Mouse (Mus musculus) heart, adult 11 months (tissue): ENCODE data around the gene Gm20773.
"Not testable (repeated sequence)": the region's sequence is repeated elsewhere in the genome, so short reads cannot be mapped to it uniquely, and the experiment has no call there.

ENCODE experiments used
- DNase-seq: peaks from one replicate; pipeline ENCODE4 v3.0.0; 2022

Gene Gm20773

GRCm38 (mm10) chrY:13493726-13494125 lies at the start of gene Gm20773:
Gm20773 (plus strand) TSS chrY:13494026.
- not testable (repeated sequence) for DNase-seq

GRCm38 (mm10) chrY:13465479-13465878 lies 28.3 kb upstream of the Gm20773 start, which contains the start of gene Gm21866:
Gm21866 (minus strand) TSS chrY:13465579.
- DNase-seq: not testable (repeated sequence)
